Mouse (Mus musculus): ENCODE results near the gene Slc25a41. TPM values are rescaled to one million over a fixed set of nuclear protein-coding genes. Genes with fewer than 3 reads are reported as not detected.
A peak's percentile ranks its signal among the peaks of the same experiment; 100 is the strongest.

The Slc25a41 gene
- not detected in 2 replicates for polyA plus RNA-seq (2015; fragmentation: Nextera tagmentation; extraction: Ambion mirVana)

DNA sequence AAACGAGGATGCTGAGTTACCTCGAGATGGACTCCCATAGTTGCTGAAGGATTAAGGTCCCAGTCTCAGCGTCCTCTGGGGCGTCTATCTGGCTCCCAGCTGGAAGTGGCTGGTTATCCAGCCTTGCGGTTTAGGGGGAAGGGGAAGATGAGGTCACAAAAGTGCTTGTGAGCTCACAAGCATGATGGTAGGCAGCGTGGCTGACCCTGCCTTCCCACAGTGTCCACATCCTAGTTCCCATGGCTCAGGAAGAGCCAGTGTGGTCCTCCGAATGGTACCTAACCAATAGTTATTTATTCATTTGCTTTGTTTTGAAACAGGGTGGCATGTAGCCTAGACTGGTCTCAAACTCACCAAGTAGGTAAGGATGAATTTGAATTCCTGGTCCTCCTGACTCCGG, at the start of gene Slc25a41:
Gene Slc25a41, minus strand, starts transcription at position 101 of the 400 bp plus-strand sequence.
- H3K9ac ChIP-seq (replicated peaks; ENCODE audit: low read depth, low read length): no peak within 1 kb of the TSS
- no peaks in the 10 kb centered on the region for H3K27me3 ChIP-seq (replicated peaks; ENCODE audit: control insufficient read depth, insufficient read depth, low read length)
- H3K4me2 ChIP-seq (ENCODE audit: low read length): no peak within 1 kb of the TSS
- peaks cover 7% of the 10 kb centered on the region; the same call in 1 of the 2 replicates for H3K36me3 ChIP-seq (ENCODE audit: control insufficient read depth, insufficient read depth)
- H3K4me3 ChIP-seq (replicated peaks; ENCODE audit: low read length): no peak within 1 kb of the TSS
- no peaks in the 10 kb centered on the region for H3K9me3 ChIP-seq (ENCODE audit: control insufficient read depth, low read length)
- ATAC-seq: no peak
- H3K27ac ChIP-seq (ENCODE audit: low read length): no peak within 1 kb of the TSS
- 76% methylated on average over 8 of the region's 8 CpGs for WGBS
- no peaks in the 10 kb centered on the region for H3K4me1 ChIP-seq (replicated peaks; ENCODE audit: control insufficient read depth, insufficient read depth, low read length)

DNA sequence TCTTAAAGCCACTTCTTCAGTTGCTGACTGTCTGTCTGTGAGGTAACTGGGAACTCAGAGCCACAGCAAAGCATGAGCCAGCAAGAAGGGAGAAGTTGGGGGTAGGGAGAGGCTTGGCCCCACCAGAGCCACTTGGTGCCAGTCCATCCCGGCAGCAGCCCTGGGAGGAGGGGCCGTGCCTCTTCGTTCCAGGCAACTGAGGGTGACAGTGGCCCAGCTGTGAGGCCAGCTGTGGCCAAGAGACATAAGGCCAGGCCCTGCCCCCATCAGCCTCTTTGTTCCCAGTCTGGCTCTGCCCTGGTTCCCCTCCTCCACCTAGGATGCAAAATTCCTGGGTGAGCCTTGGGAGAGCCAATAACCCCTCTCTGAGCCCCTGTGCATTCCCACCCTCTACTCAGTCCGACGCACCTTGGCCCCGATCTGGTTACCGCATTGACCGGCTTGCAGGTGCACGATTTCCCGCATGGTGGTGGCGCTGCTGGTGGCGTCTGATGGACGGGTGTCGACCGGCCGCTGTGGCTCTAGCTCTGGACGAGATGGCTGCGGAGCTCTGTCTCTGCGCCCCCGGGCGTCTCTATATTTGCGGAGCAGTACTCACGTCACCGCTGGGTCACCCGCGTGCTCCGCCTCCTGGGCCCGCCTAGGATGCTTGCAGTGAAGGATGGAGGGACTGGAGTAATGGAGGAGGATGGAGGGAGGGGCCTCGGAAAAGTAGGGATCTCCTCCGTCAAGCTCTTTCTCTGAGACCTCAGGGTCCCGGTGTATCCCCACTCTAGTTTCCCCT, 45.8 kb upstream of the Slc25a41 start, which contains the start of gene Tubb4a:
Gene Tubb4a, minus strand, starts transcription at position 734 of the 784 bp plus-strand sequence.
- H3K27ac ChIP-seq (ENCODE audit: low read length): peak within 1 kb of the TSS; percentile 62
- H3K36me3 ChIP-seq (ENCODE audit: control insufficient read depth, insufficient read depth): 0 out of 2 replicates have a peak, but pooled peaks cover under 1% of the 10 kb centered on the region
- H3K4me3 ChIP-seq (replicated peaks; ENCODE audit: low read length): peak within 1 kb of the TSS; percentile 74
- under 1% methylated on average over 31 of the region's 31 CpGs for WGBS
- ATAC-seq: peak; percentile 96
- H3K9ac ChIP-seq (replicated peaks; ENCODE audit: low read depth, low read length): peak within 1 kb of the TSS; percentile 88
- peaks cover 17% of the 10 kb centered on the region for H3K4me1 ChIP-seq (replicated peaks; ENCODE audit: control insufficient read depth, insufficient read depth, low read length)
- H3K4me2 ChIP-seq (ENCODE audit: low read length): peak within 1 kb of the TSS; percentile 60
- H3K27me3 ChIP-seq (replicated peaks; ENCODE audit: control insufficient read depth, insufficient read depth, low read length): no peaks in the 10 kb centered on the region
- no peaks in the 10 kb centered on the region for H3K9me3 ChIP-seq (ENCODE audit: control insufficient read depth, low read length)

DNA sequence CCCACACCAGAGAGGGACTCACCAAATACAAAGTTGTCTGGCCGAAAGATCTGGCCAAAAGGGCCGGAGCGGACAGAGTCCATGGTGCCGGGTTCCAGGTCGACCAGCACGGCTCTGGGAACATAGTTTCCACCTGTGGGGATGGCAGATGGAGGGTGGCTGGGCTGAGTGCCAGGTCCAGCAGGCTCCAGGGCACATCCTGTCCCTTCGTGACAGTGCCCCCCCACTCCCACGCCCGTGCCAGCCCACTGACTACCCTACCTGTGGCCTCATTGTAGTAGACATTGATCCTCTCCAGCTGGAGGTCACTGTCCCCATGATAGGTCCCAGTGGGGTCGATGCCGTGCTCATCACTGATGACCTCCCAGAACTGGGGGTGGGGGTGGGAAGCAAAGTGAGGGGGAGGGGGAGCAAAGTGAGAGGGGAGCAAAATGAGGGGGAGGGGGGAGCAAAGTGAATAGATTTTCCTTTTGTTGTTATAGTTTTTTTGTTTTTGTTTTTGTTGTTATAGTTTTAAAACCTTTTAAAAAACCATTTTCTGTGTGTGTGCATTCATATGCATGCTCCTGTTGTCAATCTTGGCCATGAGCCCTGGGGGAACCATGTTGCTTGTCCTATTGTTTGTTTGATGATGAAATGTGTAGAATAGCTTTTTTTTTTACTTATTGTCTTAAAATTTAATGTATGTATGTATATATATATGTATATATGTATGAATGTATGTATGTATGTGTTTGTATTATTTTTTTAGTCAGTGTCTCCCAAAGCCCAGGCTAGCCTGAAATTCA, 44.7 kb upstream of the Slc25a41 start:
- no peak overlapping the region for H3K9ac ChIP-seq (replicated peaks; ENCODE audit: low read depth, low read length)
- no peak overlapping the region for H3K27ac ChIP-seq (ENCODE audit: low read length)
- H3K9me3 ChIP-seq (ENCODE audit: control insufficient read depth, low read length): no peaks in the 10 kb centered on the region
- H3K4me2 ChIP-seq (ENCODE audit: low read length): peak overlapping the region; percentile 60
- ATAC-seq: no peak
- H3K36me3 ChIP-seq (ENCODE audit: control insufficient read depth, insufficient read depth): peaks cover 9% of the 10 kb centered on the region
- H3K4me1 ChIP-seq (replicated peaks; ENCODE audit: control insufficient read depth, insufficient read depth, low read length): peaks cover 17% of the 10 kb centered on the region
- WGBS: 90% methylated on average over 11 of the region's 11 CpGs
- H3K27me3 ChIP-seq (replicated peaks; ENCODE audit: control insufficient read depth, insufficient read depth, low read length): no peaks in the 10 kb centered on the region
- peak overlapping the region; percentile 74 for H3K4me3 ChIP-seq (replicated peaks; ENCODE audit: low read length)

DNA sequence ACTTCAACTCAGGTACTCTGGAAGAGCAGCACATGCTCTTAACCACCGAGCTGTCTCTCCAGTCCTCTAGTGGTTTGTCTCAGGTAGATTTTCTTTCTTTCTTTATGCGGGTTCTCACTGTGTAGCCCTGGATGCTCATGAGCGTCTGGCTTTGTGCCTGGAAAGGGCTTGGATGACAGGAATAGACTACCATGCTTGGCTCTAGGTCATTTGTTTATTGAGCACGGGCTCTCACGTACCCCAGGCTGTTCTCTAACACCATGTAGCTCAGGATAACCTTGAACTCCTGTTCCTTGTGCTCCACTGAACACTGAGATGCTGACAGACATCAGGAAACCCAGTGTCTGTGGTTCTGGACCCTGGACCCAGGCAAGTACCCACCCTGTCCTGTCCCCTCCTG, 41.0 kb upstream of the Slc25a41 start:
- no peaks in the 10 kb centered on the region for H3K9me3 ChIP-seq (ENCODE audit: control insufficient read depth, low read length)
- no peak for ATAC-seq
- no peaks in the 10 kb centered on the region for H3K27me3 ChIP-seq (replicated peaks; ENCODE audit: control insufficient read depth, insufficient read depth, low read length)
- no peak overlapping the region for H3K27ac ChIP-seq (ENCODE audit: low read length)
- peaks cover 17% of the 10 kb centered on the region for H3K36me3 ChIP-seq (ENCODE audit: control insufficient read depth, insufficient read depth)
- WGBS: 89% methylated on average over 5 of the region's 5 CpGs
- peaks cover 17% of the 10 kb centered on the region for H3K4me1 ChIP-seq (replicated peaks; ENCODE audit: control insufficient read depth, insufficient read depth, low read length)
- no peak overlapping the region for H3K4me2 ChIP-seq (ENCODE audit: low read length)
- no peak overlapping the region for H3K9ac ChIP-seq (replicated peaks; ENCODE audit: low read depth, low read length)
- H3K4me3 ChIP-seq (replicated peaks; ENCODE audit: low read length): no peak overlapping the region

DNA sequence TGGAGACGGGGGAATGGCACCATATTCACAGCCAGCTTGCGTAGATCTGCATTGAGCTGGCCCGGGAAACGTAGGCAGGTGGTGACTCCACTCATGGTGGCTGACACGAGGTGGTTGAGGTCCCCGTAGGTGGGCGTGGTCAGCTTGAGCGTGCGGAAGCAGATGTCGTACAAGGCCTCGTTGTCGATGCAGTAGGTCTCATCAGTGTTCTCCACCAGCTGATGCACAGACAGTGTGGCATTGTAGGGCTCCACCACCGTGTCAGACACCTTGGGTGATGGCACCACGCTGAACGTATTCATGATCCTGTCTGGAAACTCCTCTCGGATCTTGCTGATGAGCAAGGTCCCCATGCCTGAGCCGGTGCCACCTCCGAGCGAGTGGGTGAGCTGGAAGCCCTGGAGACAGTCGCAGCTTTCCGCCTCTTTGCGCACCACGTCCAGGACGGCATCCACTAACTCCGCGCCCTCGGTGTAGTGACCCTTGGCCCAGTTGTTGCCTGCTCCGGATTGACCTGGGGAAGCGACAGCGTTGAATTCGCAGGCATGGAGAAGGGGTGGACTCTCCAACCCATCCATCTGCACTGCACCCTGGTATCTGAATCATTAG, 39.9 kb upstream of the Slc25a41 start:
- Histone ChIP-seq H3K9ac (replicated peaks; ENCODE audit: low read depth, low read length) (no peak overlapping the region), H3K4me3 (replicated peaks; ENCODE audit: low read length) (no peak overlapping the region), H3K4me2 (ENCODE audit: low read length) (no peak overlapping the region), H3K9me3 (ENCODE audit: control insufficient read depth, low read length) (no peaks in the 10 kb centered on the region), H3K4me1 (replicated peaks; ENCODE audit: control insufficient read depth, insufficient read depth, low read length) (peaks cover 12% of the 10 kb centered on the region), H3K27me3 (replicated peaks; ENCODE audit: control insufficient read depth, insufficient read depth, low read length) (no peaks in the 10 kb centered on the region), H3K36me3 (ENCODE audit: control insufficient read depth, insufficient read depth) (peaks cover 17% of the 10 kb centered on the region), H3K27ac (ENCODE audit: low read length) (no peak overlapping the region)
- WGBS: 96% methylated on average over 31 of the region's 31 CpGs
- ATAC-seq: no peak

DNA sequence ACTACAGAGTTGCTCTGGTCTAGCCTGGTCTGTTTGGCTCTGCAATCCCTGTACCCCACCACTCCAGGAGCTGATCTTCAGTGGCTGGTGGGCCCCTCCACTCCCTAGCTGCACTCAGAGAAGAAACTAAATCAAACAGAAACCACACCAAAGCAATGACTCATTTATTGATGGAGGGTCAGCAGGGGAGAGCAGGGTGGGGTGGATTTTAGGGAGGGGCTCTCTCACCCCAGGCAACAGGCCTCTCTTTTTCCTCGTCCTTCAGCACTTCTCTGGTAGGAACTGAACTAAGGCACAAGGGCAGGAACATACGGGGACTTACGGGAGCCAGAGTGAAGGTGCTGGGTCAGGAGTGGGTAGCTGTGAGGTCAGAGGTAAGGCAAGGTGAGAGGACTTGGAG, 38.5 kb upstream of the Slc25a41 start:
- no peaks in the 10 kb centered on the region for H3K9me3 ChIP-seq (ENCODE audit: control insufficient read depth, low read length)
- peaks cover 17% of the 10 kb centered on the region for H3K36me3 ChIP-seq (ENCODE audit: control insufficient read depth, insufficient read depth)
- H3K4me1 ChIP-seq (replicated peaks; ENCODE audit: control insufficient read depth, insufficient read depth, low read length): 0 out of 2 replicates have a peak, but pooled peaks cover 7% of the 10 kb centered on the region
- H3K9ac ChIP-seq (replicated peaks; ENCODE audit: low read depth, low read length): no peak overlapping the region
- no peak overlapping the region for H3K27ac ChIP-seq (ENCODE audit: low read length)
- no peak overlapping the region for H3K4me2 ChIP-seq (ENCODE audit: low read length)
- H3K27me3 ChIP-seq (replicated peaks; ENCODE audit: control insufficient read depth, insufficient read depth, low read length): no peaks in the 10 kb centered on the region
- WGBS: 75% methylated on average over 3 of the region's 3 CpGs
- H3K4me3 ChIP-seq (replicated peaks; ENCODE audit: low read length): no peak overlapping the region
- no peak for ATAC-seq

DNA sequence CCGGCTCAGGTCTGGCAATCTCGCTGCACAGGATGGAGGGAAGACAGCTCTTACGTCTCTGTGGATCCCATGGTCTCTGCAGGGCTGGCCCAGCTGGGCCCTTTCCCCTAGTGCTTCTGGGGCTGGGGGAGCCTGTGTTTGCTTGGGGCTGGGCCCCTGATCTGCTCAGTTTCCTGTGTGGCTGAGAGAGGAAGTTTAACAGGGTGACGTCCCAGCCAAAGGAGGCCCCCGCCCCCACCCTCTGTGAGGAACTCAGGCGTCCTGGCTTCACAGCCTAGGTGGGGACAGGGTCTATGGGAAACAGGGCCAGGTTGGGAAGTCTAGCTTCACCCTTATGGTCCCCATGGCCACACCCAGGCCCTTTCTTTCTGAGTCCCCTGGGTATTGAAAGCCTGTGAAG, 36.9 kb upstream of the Slc25a41 start, which contains the start of gene Dennd1c:
Gene Dennd1c, minus strand, starts transcription at position 179 of the 400 bp plus-strand sequence.
- Histone ChIP-seq H3K9me3 (ENCODE audit: control insufficient read depth, low read length) (no peaks in the 10 kb centered on the region), H3K9ac (replicated peaks; ENCODE audit: low read depth, low read length) (no peak within 1 kb of the TSS), H3K27ac (ENCODE audit: low read length) (no peak within 1 kb of the TSS), H3K27me3 (replicated peaks; ENCODE audit: control insufficient read depth, insufficient read depth, low read length) (no peaks in the 10 kb centered on the region), H3K4me1 (replicated peaks; ENCODE audit: control insufficient read depth, insufficient read depth, low read length) (no peaks in the 10 kb centered on the region), H3K4me2 (ENCODE audit: low read length) (no peak within 1 kb of the TSS), H3K4me3 (replicated peaks; ENCODE audit: low read length) (no peak within 1 kb of the TSS), H3K36me3 (ENCODE audit: control insufficient read depth, insufficient read depth) (peaks cover 17% of the 10 kb centered on the region)
- WGBS: 62% methylated on average over 6 of the region's 6 CpGs
- peak; percentile 26; the same call in 1 of the 2 replicates for ATAC-seq

DNA sequence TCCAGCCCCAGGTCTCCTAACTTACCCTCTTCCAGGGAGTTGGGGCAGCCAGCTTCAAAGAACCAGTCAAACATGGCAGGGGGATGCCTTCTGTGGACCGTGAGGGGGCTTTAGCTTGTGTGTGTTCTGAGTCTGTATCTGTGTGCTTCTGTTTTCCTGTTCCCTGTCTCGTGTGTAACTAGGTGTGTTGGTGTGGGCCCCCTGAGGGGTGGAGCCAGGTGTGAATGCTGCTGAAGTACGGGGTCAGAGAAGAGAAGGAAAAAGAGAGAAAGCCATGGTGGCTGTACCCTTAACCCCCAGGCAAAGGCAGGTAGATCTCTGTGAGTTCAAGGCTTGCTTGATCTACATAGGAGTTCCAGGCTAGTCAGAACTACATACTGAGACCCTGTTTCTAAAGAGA, 35.5 kb upstream of the Slc25a41 start:
- Histone ChIP-seq H3K27ac (ENCODE audit: low read length) (no peak overlapping the region), H3K27me3 (replicated peaks; ENCODE audit: control insufficient read depth, insufficient read depth, low read length) (no peaks in the 10 kb centered on the region), H3K4me2 (ENCODE audit: low read length) (no peak overlapping the region), H3K9ac (replicated peaks; ENCODE audit: low read depth, low read length) (no peak overlapping the region), H3K4me3 (replicated peaks; ENCODE audit: low read length) (no peak overlapping the region), H3K4me1 (replicated peaks; ENCODE audit: control insufficient read depth, insufficient read depth, low read length) (no peaks in the 10 kb centered on the region), H3K36me3 (ENCODE audit: control insufficient read depth, insufficient read depth) (peaks cover 15% of the 10 kb centered on the region), H3K9me3 (ENCODE audit: control insufficient read depth, low read length) (no peaks in the 10 kb centered on the region)
- no peak for ATAC-seq
- 57% methylated on average over 3 of the region's 3 CpGs for WGBS

DNA sequence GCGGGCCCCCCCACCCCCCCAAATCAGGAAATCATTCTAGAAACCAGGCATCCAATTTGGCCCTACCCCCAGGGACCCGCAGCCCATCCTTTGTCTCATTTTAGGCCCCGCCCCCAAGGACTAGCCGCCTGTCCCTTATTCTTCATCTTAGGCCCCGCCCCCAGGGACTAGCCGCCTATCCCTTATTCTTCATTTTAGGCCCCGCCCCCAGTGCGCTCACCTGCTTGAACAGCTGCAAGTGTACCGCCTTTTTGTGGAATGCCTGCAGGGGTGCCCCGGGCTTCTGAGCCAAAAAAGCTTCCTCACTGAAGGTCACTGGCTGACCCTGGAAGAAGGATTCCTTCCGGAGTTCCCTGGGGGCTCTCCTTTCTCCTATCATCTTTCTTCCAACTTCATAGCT, 29.2 kb upstream of the Slc25a41 start:
- Histone ChIP-seq H3K4me1 (replicated peaks; ENCODE audit: control insufficient read depth, insufficient read depth, low read length) (0 out of 2 replicates have a peak, but pooled peaks cover 3% of the 10 kb centered on the region), H3K4me2 (ENCODE audit: low read length) (peak overlapping the region; percentile 20; the same call in 1 of the 2 replicates), H3K27me3 (replicated peaks; ENCODE audit: control insufficient read depth, insufficient read depth, low read length) (no peaks in the 10 kb centered on the region), H3K27ac (ENCODE audit: low read length) (no peak overlapping the region), H3K9ac (replicated peaks; ENCODE audit: low read depth, low read length) (no peak overlapping the region), H3K36me3 (ENCODE audit: control insufficient read depth, insufficient read depth) (no peaks in the 10 kb centered on the region), H3K4me3 (replicated peaks; ENCODE audit: low read length) (no peak overlapping the region), H3K9me3 (ENCODE audit: control insufficient read depth, low read length) (no peaks in the 10 kb centered on the region)
- 10% methylated on average over 10 of the region's 11 CpGs for WGBS
- peak; percentile 46; the same call in 1 of the 2 replicates for ATAC-seq
